Mouse (Mus musculus): ENCODE measurements around the gene Scyl1.

Scyl1 gene

GRCm38 (mm10) chr19:5741641-5742240 is 29.5 kb downstream of the Scyl1 start:
- peak; percentile 81 for DNase-seq

GRCm38 (mm10) chr19:5740320-5741317 is 30.6 kb downstream of the Scyl1 start, which contains the start of gene Ltbp3:
Gene Ltbp3, plus strand, starts transcription at chr19:5740904.
- DNase-seq: no peak

GRCm38 (mm10) chr19:5739446-5739845 is 31.8 kb downstream of the Scyl1 start:
- no peak for DNase-seq

GRCm38 (mm10) chr19:5734325-5734724 is 36.9 kb downstream of the Scyl1 start:
- no peak for DNase-seq

GRCm38 (mm10) chr19:5731264-5731978 is 39.8 kb downstream of the Scyl1 start:
- peak; percentile 94 for DNase-seq

- DNase-seq: no peak
These were observed 40.7 kb downstream of the Scyl1 start for GRCm38 (mm10) chr19:5730314-5731186.

GRCm38 (mm10) chr19:5729444-5729815 is 41.8 kb downstream of the Scyl1 start, which contains the start of gene Fam89b:
Gene Fam89b, minus strand, starts transcription at chr19:5729653.
- peak; percentile 86 for DNase-seq

GRCm38 (mm10) chr19:5728631-5729443 is 42.4 kb downstream of the Scyl1 start:
- peak; percentile 52 for DNase-seq

- peak; percentile 79 for DNase-seq
These were observed 43.5 kb downstream of the Scyl1 start for GRCm38 (mm10) chr19:5727701-5728100.

- no peak for DNase-seq
These were observed 44.1 kb downstream of the Scyl1 start for GRCm38 (mm10) chr19:5726961-5727578.

GRCm38 (mm10) chr19:5725767-5726515 is 45.3 kb downstream of the Scyl1 start, which contains the start of gene Ehbp1l1:
Gene Ehbp1l1, minus strand, starts transcription at chr19:5726317.
- no peak for DNase-seq

- DNase-seq: no peak
These were observed 46.1 kb downstream of the Scyl1 start for GRCm38 (mm10) chr19:5725029-5725707.

- DNase-seq: no peak
These were observed 46.7 kb downstream of the Scyl1 start for GRCm38 (mm10) chr19:5724549-5724941.

- DNase-seq: no peak
These were observed 47.2 kb downstream of the Scyl1 start for GRCm38 (mm10) chr19:5723934-5724548.

GRCm38 (mm10) chr19:5722848-5723425 is 48.3 kb downstream of the Scyl1 start:
- DNase-seq: no peak

GRCm38 (mm10) chr19:5721233-5721632 is 50.0 kb downstream of the Scyl1 start:
- DNase-seq: no peak

GRCm38 (mm10) chr19:5716955-5717354 is 54.3 kb downstream of the Scyl1 start:
- no peak for DNase-seq
